Mouse (Mus musculus): Measurements from ENCODE around the gene Gm4340. TPM values are rescaled to one million over a fixed set of nuclear protein-coding genes. Genes with fewer than 3 reads are reported as not detected.

Gene Gm4340
- not detected in 2 replicates for polyA plus RNA-seq (2012; ENCODE audit: low replicate concordance)

DNA sequence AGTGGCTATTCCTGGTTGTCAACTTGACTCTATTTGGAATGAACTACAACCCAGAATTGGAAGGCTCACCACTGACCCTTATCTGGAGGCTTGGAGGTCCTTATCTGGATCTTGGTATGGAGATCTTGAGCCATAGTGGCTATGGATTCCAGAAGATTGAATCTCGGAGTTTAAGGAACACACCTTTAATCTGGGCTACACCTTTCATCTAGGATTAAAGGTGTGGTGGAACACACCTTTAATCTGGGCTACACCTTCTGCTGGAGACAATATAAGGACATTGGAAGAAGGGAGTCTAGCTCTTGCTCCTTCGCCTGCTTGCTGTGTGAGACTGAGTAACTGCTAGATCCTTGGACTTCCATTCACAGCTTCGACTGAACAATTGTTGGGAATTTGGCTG, at the start of gene Gm4340:
Gm4340 (plus strand) TSS at position 301 of the 400 bp plus-strand sequence.

GRCm38 (mm10) chr10:104151197-104151596, 42.6 kb upstream of the Gm4340 start, which contains the start of gene Gm6763:
Gene Gm6763 (plus strand): TSS chr10:104151497.

DNA sequence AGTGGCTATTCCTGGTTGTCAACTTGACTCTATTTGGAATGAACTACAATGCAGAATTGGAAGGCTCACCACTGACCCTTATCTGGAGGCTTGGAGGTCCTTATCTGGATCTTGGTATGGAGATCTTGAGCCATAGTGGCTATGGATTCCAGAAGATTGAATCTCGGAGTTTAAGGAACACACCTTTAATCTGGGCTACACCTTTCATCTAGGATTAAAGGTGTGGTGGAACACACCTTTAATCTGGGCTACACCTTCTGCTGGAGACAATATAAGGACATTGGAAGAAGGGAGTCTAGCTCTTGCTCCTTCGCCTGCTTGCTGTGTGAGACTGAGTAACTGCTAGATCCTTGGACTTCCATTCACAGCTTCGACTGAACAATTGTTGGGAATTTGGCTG, 34.1 kb upstream of the Gm4340 start, which contains the start of gene Gm8764:
Gm8764 (plus strand) TSS at position 301 of the 400 bp plus-strand sequence.

DNA sequence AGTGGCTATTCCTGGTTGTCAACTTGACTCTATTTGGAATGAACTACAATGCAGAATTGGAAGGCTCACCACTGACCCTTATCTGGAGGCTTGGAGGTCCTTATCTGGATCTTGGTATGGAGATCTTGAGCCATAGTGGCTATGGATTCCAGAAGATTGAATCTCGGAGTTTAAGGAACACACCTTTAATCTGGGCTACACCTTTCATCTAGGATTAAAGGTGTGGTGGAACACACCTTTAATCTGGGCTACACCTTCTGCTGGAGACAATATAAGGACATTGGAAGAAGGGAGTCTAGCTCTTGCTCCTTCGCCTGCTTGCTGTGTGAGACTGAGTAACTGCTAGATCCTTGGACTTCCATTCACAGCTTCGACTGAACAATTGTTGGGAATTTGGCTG, 25.6 kb upstream of the Gm4340 start, which contains the start of gene Gm21304:
Gm21304 (plus strand) TSS at position 301 of the 400 bp plus-strand sequence.

GRCm38 (mm10) chr10:104176724-104177123, 17.1 kb upstream of the Gm4340 start, which contains the start of gene Gm21312:
Gene Gm21312 (plus strand): TSS chr10:104177024.

GRCm38 (mm10) chr10:104185233-104185632, 8.6 kb upstream of the Gm4340 start, which contains the start of gene Gm20765:
Gene Gm20765 (plus strand): TSS chr10:104185533.

Other genes with a start within 250 kb of the Gm4340 start
- not detected in 2 replicates for gene Gm21293, start 51.1 kb upstream of the Gm4340 start, polyA plus RNA-seq (2012; ENCODE audit: low replicate concordance)
- not detected in 2 replicates for gene Gm6763, start 42.5 kb upstream of the Gm4340 start, polyA plus RNA-seq (2012; ENCODE audit: low replicate concordance)
- gene Gm8764, start 34.0 kb upstream of the Gm4340 start, polyA plus RNA-seq (2012; ENCODE audit: low replicate concordance), result not detected in 2 replicates
- gene Gm21304, start 25.5 kb upstream of the Gm4340 start, polyA plus RNA-seq (2012; ENCODE audit: low replicate concordance), result not detected in 2 replicates
- not detected in 2 replicates for gene Gm21312, start 17.0 kb upstream of the Gm4340 start, polyA plus RNA-seq (2012; ENCODE audit: low replicate concordance)
- gene Gm20765, start 8.5 kb upstream of the Gm4340 start, polyA plus RNA-seq (2012; ENCODE audit: low replicate concordance), result not detected in 2 replicates

Data from hematopoietic multipotent progenitor cell, adult 10-12 weeks (in vitro differentiated cells).